Mouse (Mus musculus) kidney, adult 11 months (tissue): ENCODE data around the gene Xkr8.

Source experiments
- DNase-seq: peaks from one replicate; pipeline ENCODE4 v3.0.0; 2022

Xkr8 gene

DNA sequence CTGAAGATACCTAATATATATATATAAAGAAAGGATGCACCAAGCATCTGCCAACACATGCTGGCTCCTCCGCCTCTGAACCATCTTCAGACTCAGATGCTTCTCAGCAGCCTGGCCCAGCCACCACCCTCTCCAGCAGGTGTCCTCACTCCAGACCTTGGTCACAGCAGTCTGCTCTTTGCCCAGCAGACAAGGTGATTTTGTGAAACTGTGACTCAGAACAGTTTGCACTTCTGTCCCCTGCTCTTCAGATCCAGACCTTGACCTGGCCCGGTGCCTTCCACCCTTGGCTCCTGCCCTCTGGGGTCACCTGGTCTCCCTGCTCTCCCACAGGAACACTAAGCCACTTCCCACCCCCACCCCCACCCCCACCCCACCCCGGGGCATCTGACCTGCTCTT lies 3.5 kb upstream of the Xkr8 start:
- DNase-seq = peak; percentile 25

- no peak for DNase-seq
These were observed 3.0 kb upstream of the Xkr8 start for GRCm38 (mm10) chr4:132735389-132735788.

DNA sequence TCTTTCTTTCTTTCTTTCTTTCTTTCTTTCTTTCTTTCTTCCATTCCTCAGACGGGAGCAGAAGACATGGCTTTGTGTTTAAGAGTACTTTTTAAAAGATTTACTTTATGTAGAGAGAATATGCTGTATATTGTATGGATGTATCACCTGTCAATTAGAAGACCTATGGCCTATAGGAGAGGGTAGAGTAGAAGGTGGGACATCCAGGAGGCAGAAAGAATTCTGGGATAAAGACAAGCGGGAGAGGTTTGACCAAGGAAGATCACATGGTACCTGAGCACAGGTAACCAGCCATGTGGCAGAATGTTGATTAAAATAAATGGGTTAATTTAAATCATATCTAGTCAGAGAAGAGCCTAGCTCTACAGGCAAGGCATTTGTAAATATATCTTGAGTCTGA lies 2.4 kb upstream of the Xkr8 start:
- no peak for DNase-seq

DNA sequence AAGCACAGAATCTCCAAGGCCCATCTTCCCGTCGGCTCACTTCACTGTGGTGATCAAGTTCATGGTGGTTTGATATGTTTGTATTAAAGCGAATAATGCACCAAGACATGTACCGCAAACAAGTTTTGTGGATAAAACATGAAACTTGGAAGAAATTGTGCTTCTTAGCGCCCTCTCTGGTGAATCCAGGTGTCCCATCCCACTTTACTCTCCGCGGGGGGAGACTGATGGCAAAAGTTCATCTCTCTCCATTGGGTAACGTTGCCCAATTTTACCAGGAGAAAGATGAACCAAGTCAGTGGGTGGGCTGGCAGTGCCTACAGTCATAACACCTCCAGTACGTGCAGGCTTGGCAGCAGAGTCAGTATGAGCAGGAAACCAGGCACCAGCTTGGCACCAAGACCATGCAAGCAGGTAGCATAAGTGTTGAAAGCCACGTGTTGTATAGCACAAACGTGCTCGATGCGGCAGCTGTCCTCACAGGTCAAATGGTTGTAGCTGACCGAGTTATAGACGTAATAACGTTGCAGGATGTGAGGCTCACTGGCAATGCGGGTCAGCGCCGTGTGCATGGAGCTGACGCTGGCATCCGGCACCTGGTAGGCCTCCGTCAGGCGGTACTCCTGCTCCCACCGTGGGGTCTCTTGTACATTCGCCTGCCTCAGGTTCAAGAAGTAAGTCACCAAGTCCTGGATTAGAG lies 875 bp upstream of the Xkr8 start:
- no peak for DNase-seq

DNA sequence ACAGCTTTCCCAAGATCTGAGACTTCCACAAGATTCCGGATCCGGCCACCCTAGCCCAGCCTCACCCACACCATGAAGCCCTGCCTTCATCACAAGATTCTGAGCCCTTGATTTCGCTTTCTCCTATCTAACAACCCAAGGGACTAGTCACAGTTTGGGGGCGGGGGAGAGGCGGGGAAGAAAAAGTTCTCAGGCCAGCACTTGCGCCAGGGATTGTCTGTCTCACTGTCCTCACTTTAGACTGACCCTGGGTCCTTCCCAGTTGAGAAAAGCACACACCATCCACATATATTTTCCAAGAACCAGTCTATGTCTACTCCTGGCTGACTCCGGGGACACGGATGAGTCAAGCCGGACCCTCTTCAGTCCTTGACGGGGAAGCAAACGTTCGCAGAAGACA lies 730 bp downstream of the Xkr8 start:
- DNase-seq = no peak

DNA sequence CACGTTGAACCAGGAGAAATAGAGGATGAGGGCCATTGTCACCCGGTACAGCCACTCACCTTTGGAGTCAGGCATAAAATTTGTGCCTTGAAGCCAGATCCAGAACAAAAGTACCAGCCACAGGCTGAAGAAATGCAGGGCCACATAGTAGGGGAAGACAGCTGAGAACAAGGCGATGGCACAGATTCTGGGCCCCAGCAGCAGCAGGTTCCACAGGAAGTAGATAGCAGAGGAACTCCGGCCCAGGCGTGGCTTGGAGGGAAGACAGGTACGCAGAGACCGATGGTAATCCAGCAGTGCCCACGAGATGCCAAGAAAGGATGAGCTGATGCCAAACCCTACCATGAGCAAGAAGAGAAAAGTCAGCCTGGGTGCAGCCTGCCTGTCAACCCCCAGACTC lies 4.1 kb downstream of the Xkr8 start:
- DNase-seq = no peak

GRCm38 (mm10) chr4:132718251-132718650 lies 14.1 kb downstream of the Xkr8 start:
- DNase-seq = no peak

- DNase-seq = no peak
These were observed 19.2 kb downstream of the Xkr8 start for GRCm38 (mm10) chr4:132713181-132713580.

DNA sequence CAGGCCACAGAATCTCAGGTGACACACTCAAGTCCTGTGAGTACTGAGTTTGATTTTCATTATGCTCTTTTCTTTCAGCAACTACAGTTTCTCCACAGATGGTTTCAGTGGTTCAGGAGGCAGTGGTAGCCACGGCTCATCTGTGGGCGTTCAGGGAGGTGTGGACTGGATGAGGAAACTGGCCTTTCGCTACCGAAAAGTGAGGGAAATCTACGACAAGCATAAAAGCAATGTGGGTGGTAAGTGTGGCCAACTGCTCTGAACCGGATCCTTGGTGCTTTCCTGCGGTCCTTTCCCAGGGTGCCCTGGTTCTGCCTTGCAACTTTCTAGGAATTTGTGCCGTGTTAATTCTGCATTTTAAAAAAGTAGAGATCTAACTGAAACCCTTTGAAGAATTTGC lies 25.5 kb downstream of the Xkr8 start:
- no peak for DNase-seq

GRCm38 (mm10) chr4:132702076-132702475 lies 30.3 kb downstream of the Xkr8 start:
- DNase-seq = no peak

DNA sequence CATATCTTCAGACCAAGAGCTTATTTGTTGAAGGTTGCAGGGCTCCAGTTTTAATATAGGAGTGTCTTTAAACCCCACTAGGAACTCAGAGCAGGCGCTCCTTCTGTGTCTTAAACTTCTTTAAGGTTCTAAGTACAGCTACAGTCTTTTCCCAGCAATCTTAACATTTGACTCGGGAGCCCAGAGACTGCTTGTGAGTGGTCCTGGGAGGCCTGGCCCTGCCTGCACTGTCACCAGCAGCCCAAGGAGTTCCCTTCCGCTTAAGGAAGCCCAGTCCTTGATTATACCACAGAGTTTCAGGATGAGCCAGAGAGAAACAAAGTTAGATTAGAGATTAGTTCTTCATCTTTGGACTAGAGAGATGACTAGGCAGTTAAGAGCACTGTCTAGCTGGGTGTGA lies 39.0 kb downstream of the Xkr8 start:
- DNase-seq = no peak

DNA sequence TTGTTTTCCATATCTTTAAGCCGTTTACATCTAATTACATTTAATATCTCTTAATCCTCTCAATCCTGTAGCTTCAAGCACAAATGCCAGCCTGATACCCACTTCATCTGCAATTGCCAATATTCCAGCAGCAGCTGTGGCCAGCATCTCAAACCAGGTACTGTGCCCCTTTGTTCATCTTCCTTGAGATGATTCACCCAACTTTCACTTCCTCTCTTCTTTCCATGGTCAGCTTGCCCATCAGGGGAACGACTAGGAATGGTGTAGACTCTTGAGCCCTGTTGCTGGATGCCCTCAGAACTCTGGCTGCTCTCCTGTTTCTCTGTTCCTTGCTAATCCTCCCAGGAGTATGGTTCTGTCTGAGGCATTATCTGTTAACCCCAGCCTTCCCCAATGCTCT lies 42.7 kb downstream of the Xkr8 start:
- no peak for DNase-seq

GRCm38 (mm10) chr4:132676771-132677539 lies 55.4 kb downstream of the Xkr8 start:
- peak; percentile 7 for DNase-seq
